Mouse (Mus musculus) large intestine, adult 2 months (tissue): ENCODE results near the gene U2surp. TPM values are rescaled to one million over a fixed set of nuclear protein-coding genes. Genes with fewer than 3 reads are reported as not detected.
A peak's percentile ranks its signal among the peaks of the same experiment; 100 is the strongest.
"Not testable (repeated sequence)": the region's sequence is repeated elsewhere in the genome, so short reads cannot be mapped to it uniquely, and the experiment has no call there.

ENCODE experiments used
- DNase-seq: peaks from one replicate; pipeline ENCODE4 v3.0.0-alpha.2; 2012; ENCODE audit warnings: low read depth, low spot score
- WGBS: fragments of 180-500 bp; shearing (Covaris S2); methylation state at CpG from one replicate; pipeline ENCODE4 v1.1.7; 2018; 5-methylcytosine and 5-hydroxymethylcytosine counted together
- polyA plus RNA-seq: library from polyadenylated mRNA; depleted of rRNA; stranded (reverse); fragments of >200 nt; gene quantifications from 2 replicates; pipeline ENCODE4 v1.2.3, GENCODE M21; 2012; rRNA removed

U2surp gene
- polyA plus RNA-seq, 1 experiment: 1.9 TPM

DNA sequence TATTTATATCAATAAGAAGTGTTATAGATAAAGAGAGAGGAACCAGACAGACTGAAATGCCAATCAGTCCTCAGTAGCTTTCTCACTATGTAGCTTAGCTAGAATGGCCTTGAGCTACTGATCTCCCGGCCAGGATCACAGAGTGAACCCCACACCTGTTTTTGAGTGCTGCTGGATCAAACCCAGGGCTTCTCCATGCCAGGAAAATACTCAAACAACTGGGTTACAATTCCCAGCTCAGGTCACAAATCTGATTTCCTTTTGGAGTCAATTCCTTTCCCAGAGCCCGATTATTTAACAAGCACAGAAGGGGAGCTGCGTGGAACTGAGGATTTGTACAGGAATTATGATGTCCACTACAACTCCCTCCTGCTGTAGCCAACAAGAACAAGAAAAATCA lies 31.8 kb downstream of the U2surp start:
- DNase-seq: no peak
- WGBS: 84% methylated on average over 3 of the region's 3 CpGs

- no peak for DNase-seq
- WGBS: 93% methylated on average over 5 of the region's 5 CpGs
Measured at GRCm38 (mm10) chr9:95478443-95478842, 33.4 kb downstream of the U2surp start.

DNA sequence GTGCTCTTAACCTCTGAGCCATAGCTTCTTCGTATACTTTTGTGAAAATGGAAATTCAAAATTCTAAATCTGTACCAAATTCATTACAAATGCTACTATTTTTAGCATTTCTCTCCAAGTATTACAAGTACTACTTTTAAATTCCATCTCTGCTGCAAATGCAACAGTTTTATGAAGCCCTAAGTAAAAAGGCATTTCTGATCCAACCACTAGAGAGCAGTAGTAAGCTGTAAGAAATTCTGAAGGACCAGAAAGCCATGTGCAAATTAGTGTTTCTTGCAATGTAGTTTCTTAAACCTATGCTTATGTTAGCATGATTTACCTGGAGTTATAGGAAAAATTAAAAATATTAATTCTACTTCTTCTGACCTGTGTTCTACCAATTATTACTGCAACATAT lies 38.9 kb downstream of the U2surp start:
- WGBS: 91% methylated on average over 1 of the region's 1 CpGs
- DNase-seq: peak; percentile 13

DNA sequence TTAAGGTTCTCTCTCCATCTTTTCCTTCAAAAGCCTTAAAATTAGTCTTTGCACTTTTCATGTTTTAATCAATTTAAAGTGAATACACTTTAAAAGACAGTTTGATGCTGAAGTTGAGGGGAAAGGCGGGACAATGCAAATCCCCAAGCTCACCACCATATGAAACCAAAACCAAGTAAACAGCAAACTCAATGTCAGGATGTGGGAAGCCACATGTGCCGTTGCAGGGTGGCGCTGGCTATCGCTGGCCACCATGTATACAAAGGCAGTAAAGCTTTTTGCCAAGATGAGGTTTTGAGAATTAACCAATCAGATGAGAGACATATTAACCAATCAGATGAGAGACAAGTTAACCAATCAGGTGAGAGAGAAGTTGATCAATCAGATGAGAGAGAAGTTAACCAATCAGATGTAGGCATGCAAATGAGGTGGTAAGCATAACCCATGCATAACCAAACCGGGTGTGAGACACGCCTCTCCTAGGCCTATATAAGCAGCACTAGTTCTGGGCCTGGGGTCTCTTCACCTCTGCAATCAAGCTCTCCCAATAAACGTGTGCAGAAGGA lies 42.7 kb downstream of the U2surp start:
- 85% methylated on average over 7 of the region's 7 CpGs for WGBS
- DNase-seq: not testable (repeated sequence)

GRCm38 (mm10) chr9:95464028-95464427 lies 47.8 kb downstream of the U2surp start:
- no peak for DNase-seq
- 95% methylated on average over 1 of the region's 1 CpGs for WGBS

DNA sequence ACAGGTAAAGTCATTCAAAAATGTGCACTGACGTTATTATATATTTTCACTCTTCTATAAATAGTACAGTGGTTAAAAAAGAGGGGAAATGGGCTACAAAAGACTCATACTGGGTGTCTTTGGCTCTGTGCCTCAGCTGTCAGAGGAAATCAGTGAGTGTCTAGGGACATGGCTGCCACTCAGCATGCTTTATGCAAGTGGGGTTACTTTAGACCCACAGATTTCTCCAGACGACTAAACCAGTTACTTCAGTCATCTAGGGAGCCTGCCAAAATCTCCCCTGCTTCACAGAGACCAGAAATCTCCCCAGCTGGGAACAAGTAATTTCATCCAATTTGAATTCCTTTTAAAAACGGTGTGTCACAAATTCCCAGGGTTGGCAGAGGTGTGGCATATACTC lies 59.9 kb downstream of the U2surp start:
- no peak for DNase-seq
- WGBS: 55% methylated on average over 3 of the region's 3 CpGs

- WGBS: 93% methylated on average over 8 of the region's 8 CpGs
- no peak for DNase-seq
Measured at GRCm38 (mm10) chr9:95450586-95450985, 61.2 kb downstream of the U2surp start.

DNA sequence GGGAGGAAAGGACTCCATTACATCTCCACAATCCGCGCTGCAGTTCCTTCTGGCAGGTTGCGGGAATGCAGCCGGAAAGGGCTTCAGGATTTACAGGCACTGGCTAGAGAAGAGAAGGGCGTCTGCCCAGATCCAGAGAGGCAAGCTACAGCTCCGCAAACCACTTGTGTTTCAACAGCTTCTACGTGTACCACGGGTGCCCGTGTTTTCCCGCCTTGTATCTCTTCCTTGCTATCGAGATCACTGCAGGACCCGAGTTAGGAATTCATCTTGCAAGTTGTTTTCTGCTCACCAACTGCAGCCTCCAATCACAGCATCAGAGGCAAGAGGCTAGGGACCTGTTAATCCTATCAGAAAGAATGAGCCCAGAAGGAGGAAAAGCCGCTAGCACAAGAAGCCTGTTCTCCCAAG lies 69.5 kb downstream of the U2surp start:
- DNase-seq: no peak
- 19% methylated on average over 13 of the region's 13 CpGs for WGBS

DNA sequence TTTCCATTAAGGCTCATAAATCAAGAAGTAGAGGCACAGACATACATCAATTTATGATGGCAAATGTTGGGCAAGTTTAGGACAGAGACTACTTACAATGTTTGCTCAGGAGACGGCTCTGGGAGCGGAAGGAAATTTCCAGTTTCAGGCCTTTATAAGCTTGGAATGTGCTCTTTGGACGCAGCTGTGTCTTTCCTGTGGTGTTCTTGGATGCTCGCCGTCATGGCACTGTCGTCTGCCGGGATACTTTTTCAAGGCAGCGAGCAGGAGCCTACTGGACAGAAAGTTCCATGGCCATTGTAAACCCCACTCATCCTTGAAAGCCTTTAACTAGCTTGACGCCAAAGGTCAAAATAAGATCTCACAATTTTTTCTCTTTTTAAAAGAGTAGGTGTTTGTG lies 73.9 kb downstream of the U2surp start:
- no peak for DNase-seq
- 54% methylated on average over 9 of the region's 9 CpGs for WGBS

DNA sequence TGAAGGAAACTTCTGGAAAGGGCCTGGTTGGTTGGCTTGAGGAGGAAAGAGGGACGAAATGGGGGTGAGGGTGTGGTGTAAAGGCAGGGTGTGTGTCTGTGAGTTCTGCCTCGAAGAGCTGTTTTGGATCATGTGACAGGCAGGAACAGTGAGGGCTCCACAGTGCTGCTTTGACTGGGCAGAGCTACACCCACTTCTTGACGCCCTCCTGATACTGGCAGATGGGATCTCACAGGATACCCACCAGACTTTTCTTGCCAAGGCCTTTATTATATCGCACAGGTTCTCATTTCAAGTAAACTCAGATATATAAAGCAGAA lies 75.5 kb downstream of the U2surp start:
- DNase-seq: no peak
- WGBS: 64% methylated on average over 4 of the region's 4 CpGs

- DNase-seq: no peak
- 74% methylated on average over 20 of the region's 20 CpGs for WGBS
Measured at GRCm38 (mm10) chr9:95435506-95436293, 76.1 kb downstream of the U2surp start.

GRCm38 (mm10) chr9:95428277-95428676 lies 83.5 kb downstream of the U2surp start:
- no peak for DNase-seq
- 65% methylated on average over 4 of the region's 4 CpGs for WGBS

- no peak for DNase-seq
Measured at GRCm38 (mm10) chr9:95413911-95414310, 97.9 kb downstream of the U2surp start.

DNA sequence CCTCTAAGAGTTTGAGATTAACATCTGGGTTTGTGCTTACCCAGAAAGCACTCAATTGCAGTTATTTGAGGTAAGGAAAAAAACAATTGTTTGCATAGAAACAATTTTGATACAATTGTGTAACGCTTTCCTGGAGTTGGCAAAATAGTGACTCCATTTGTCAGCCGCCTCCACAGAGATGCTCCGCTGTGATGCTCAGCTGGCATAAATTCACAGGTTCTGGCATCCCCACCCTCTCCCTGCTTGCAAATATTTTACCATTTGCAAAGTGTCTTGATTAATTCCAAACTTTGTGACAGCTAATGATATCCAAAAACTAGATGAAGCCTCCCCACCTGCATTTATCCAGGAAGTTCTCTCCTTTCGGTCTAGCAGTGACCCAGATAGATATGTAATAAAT lies 99.7 kb downstream of the U2surp start:
- WGBS: 73% methylated on average over 4 of the region's 4 CpGs
- no peak for DNase-seq

DNA sequence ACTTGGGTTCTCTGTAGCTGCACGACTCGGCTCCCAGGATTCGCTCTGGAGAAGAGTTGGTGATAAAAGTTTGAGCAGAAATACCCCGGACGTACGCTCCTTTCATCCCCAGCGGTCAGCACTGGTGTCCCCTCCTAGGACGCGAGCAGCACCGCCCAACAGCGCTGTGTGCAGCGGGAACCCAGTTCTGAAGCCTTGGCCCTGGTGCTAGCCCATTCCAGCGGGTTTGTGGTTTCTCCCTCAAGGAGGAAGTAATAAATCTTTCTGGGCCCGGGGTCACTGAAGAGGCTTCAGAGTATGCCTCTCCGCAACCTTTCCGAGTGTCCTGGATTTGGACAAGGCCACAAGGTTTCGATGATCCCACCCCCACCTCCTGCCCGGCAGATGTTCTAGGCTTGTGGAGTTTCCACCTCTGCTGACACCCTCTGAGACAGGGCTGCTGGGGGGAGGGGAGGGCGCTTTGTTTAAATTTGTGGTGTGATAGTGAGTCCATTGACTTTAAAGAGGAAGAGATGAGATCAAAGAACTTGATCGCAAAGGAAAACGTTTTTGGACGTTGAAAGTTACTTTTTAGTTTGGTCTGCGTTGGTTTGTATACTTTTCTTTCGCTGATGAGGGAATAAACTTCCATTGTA lies 104.1 kb downstream of the U2surp start:
- 2% methylated on average over 24 of the region's 24 CpGs for WGBS

More for the DNA sequence above, 104.1 kb downstream of the U2surp start:
- DNase-seq: no peak

Other genes with a start within 250 kb of the U2surp start
- gene Chst2, start 105.3 kb downstream of the U2surp start, polyA plus RNA-seq: 0.74 and 0.80 TPM in 2 replicates
- gene Paqr9, start 47.7 kb upstream of the U2surp start, polyA plus RNA-seq: 0.22 and 0.43 TPM in 2 replicates
- gene Pcolce2, start 125.6 kb upstream of the U2surp start, polyA plus RNA-seq: 0.19 and 0.27 TPM in 2 replicates
- 0.68 and 1.6 TPM in 2 replicates for gene Trpc1, start 238.4 kb upstream of the U2surp start, polyA plus RNA-seq